Mouse (Mus musculus): ENCODE measurements around the gene A930033H14Rik.

DNA sequence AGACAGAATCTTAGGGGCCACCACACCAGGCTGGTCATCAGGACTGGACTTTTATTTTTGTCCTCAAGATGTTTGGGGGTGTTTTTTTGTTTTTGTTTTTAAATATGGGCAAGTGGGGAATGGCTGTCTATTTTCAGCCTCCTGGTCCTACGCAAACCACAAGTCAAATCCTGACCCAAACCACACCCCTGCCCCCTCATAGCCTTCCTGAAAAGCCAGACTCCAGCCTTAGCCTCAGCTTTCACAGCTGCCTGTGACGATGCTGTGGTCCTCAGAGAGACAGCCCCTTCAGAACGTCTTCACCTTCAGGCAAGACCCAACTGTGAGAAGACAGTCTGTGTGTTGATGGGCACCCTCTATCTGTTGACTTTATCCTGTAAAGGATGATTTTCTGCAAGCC is 33.9 kb upstream of the A930033H14Rik start:
- TF ChIP-seq CTCF (IDR thresholded peaks at IDR 0.05; ENCODE audit: low read depth) = no peak
- TF ChIP-seq EP300 (optimal IDR thresholded peaks at IDR 0.05) = no peak

Data from stomach, postnatal 0 days (tissue).